Mouse (Mus musculus) CH12F3 (cell line): ENCODE data around the gene Cdc6.
"Not testable (repeated sequence)": the region's sequence is repeated elsewhere in the genome, so short reads cannot be mapped to it uniquely, and the experiment has no call there.

ENCODE experiments used
- in situ Hi-C: fragments of 300-500 bp; cut with MboI; formaldehyde crosslinking; loops from 2 replicates; pipeline ENCODE4 v1.14.3; 2020; ENCODE audit warnings: low sequenced_read_pairs

Gene Cdc6

GRCm38 (mm10) chr11:98930773-98931512 is 23.3 kb downstream of the Cdc6 start:
- in situ Hi-C loops: no loop called here

DNA sequence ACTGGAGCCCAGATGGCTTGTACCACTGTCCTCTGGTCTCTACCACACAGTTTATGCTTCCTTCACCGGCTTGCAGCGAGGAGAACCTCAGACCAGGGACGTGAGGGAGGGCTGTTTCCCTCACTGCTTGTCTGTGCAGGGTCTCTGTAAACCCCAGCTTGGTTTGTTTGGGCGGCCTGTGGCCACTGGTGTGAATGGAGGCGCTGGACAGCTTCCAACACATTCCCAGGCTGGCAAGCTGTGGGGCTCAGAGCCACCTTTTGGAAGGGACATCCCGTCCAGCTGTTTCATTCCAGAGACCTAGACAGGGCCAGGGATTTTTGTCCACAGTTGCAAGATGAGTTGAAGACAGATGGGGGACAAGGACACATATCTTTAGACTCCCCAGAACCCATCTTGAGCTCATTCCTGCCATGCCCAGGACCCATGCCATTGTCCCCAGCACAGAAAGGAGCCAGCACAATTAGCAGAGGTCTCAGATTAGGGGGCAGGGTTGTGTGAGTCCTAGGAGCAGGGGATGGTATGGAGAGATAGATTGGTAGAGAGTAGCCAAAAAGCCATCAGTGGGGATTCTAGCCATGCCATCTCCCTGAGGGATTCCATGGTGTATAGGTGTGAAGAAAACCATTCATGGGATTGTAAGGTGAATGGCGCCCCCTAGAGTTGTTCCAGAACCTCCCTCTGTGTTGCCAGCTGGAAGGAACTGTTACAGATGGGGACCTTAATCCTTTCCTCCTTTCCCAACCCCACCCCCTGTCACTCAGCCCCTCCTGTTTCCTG is 24.1 kb downstream of the Cdc6 start:
- in situ Hi-C loops: no loop called here

DNA sequence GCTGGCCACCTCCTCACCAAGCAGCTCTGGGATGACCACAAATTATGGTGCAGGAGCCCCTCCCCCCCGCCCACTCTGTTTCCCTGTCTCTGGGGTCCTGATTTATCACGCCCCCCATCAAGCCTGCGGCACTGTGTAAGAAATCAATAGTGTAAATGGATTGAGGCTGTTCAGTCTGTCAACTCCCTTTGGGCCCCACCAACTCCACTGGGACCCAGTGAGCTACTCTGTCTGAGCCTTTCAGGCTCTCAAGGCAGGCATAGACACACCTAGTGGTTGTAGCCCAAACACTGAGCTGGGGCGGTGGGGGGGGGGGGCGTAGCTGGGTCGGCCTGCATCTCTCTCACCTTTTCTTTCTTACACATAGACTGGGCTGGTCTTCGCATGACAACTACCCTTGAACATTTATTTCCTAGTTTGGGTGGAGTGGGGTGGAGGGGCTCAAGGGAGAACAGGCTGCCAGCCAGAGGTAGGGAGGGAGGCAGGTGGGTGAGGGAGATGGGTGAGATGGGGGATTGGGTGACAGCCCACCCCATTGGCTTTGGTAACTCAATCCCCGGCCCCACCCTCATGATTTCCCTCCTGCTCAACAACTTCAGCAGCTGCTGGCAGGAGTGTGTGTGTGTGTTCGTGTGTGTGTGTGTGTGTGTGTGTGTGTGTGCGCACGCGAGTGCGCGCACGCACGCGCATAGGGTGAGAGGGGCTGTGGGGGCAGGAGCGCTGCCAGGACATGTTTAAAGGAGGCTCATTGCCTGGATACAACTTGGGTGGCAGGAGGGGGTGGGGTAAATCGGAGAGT is 24.9 kb downstream of the Cdc6 start:
- in situ Hi-C loops: no loop called here

DNA sequence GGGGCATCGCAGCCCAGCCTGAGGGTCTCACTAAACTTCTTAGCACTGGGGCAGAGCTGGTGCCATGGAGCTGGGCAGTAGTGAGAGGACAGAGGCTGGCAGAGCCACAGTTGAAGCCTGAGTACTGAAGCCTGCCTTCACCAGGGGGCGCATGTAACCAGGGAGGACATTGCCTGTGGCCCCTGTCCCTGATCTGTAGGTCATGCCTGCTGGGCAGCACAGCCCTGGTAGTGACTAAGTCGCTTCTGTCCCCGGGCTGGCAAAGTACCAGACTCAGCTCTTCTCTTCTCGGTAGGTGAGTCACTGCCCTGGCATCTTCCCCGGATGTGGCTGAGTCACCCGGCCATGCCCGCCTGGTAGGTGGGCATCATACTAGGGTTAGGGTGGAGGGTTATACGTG is 25.6 kb downstream of the Cdc6 start:
- in situ Hi-C loops: no loop called here

DNA sequence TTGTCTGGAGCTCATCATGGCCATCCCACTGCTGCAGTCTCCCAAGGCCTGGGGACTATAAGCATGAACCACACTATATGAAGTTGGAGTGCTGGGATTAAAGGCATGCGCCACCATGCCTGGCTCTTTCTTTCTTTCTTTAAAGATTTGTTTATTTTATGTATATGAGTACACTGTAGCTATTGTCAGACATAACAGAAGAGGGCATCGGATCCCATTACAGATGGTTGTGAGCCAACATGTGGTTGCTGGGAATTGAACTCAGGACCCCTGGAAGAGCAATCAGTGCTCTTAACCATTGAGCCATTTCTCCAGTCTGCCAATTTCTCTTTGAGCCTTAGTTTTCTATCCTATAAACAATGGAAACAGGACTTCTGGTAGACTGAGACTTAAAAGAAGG is 26.2 kb downstream of the Cdc6 start:
- in situ Hi-C loops: not testable (repeated sequence)

DNA sequence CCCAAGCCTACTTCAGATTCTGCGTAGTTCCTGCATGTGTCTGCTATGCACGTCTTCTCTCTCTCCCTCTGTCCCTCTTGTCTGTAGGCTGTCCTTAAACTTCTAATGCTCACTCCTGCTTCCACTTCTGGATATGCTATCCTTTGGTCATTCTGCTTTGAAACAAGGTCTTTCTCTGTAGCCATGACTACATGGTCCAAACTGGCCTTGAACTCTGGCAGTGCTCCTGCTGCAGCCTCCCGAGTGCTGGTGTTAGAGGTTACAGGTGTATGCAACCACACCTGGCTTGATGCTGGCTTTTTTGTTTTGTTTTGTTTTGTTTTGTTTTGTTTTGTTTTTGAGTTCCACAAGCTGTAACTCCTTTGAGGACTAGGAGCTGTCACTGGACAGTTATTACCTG is 26.8 kb downstream of the Cdc6 start:
- in situ Hi-C loops: no loop called here

- in situ Hi-C loops: loop anchor here (5.0 kb wide), 1 partner anchor 37 kb away; no protein-coding TSS in a partner anchor
Measured at GRCm38 (mm10) chr11:98935123-98935522, 27.5 kb downstream of the Cdc6 start.

- in situ Hi-C loops: loop anchor here (5.0 kb wide), 1 partner anchor 36 kb away; no protein-coding TSS in a partner anchor
Measured at GRCm38 (mm10) chr11:98936170-98936569, 28.6 kb downstream of the Cdc6 start.

DNA sequence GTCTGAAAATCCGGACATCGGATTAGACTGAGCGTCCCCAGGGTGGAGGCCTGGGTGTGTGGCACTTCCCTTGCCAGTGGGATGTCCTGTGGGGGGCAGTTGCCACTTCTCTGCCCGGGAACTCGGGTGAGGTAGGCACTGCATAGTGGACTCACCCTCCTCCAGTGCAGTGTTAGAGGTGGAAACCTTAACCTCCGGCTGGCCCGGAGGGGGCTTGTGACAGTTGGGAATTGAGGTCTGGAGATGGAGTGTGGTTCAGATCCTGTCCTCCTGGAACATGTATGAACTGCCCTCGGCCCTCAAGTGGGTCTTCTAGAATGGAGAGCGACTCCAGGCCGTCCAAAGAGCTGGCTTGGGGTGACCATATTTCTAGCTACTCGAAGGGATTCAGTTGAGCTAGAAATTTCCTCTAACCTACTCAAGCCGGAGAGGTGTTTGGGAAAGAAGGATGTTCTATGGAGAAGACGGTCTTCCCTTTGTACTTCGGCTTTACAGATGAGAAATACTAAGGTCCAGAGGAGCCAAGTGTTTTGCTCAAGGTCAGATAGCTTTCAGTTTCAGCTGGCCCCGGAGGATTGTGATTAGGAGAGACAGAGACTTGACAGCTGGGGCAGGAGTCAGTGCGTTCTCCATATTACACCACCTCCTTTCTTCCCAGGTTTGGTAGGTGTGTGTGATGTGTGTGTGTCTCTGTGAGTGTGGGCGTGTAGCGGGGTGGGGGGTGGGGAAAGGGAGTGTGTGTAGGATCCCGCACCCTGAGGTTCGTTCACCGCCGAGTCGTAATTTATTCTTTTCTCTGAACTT is 29.2 kb downstream of the Cdc6 start:
- in situ Hi-C loops: loop anchor here (5.0 kb wide), 1 partner anchor 35 kb away; no protein-coding TSS in a partner anchor

GRCm38 (mm10) chr11:98937410-98937913 is 29.9 kb downstream of the Cdc6 start:
- in situ Hi-C loops: loop anchor here (5.0 kb wide), 1 partner anchor 35 kb away; no protein-coding TSS in a partner anchor

DNA sequence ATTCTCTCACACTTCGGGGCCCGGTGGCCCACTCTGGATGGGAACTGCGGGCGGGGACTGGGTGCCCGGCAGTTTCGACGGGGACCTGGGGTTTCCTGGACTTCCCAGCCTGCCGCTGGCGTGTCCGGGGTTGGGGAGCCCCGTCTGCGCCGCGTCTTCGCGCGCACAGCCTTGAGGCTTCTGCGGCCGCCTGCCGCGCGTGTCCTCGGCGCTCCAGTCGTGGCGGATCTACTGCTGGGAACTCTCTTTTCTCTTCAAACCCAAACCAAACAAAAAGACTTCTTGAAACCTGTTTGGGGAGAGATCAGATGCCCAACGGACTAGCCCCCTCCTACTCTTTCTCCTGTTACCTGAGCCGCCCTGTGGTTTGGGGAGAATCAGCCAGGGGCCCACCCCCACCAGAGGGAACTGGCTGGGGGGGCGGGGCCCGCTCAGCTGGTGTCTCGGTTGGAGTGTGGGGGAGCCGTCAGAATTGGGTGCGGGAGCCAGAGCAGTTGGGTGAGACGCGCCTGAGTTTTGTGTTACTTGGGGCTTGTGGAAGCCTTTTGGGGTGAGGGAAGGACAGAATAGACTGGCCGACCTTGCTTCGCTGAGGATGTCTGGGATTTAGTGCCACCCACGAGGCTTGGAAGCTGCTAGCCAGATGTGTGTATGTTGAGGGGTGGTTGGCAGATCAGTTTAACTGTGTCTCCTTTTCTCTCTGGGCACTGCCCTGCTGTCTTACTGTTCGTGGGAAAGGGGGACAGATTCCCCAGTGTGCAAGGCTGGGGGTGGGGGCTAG is 30.5 kb downstream of the Cdc6 start:
- in situ Hi-C loops: loop anchor here (5.0 kb wide), 1 partner anchor 34 kb away; no protein-coding TSS in a partner anchor

- in situ Hi-C loops: loop anchor here (5.0 kb wide), 1 partner anchor 34 kb away; no protein-coding TSS in a partner anchor
Measured at GRCm38 (mm10) chr11:98938701-98939083, 31.1 kb downstream of the Cdc6 start.

- in situ Hi-C loops: loop anchor here (5.0 kb wide), 1 partner anchor 33 kb away; no protein-coding TSS in a partner anchor
Measured at GRCm38 (mm10) chr11:98939084-98939952, 31.7 kb downstream of the Cdc6 start.

DNA sequence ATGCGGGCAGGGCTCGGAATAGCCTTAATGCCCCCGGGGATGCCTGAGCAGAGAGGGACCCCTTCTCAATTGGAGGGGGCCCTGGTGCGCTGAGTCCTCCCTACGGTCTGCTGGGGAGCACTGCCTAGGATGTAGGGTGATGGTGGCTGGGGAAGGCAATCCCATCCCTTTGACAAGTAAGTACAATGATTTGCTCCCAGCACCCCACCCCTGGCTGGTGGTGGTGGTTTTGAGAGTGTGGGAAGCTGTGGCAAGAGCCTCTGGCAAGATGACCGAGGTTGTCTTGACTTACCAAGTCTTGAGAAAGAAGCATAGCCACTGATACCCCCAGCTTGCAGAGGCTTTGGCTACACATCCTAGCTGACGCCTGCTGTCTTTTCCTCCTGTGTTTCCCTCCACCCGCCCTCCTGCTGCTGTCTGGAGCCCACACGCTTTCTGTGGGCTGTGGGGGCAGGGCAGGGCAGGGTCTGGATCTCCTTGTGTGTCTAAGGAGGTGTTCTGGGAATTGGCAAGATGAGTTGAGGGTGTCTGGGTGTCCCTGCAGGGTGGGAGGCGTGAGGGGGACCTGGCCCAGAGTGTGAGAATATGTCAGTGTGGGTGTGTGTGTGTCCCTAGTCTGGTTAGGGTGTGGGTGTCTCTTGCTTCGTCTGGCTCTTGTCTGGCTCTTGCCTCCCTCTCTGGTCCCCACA is 32.5 kb downstream of the Cdc6 start:
- in situ Hi-C loops: loop anchor here (5.0 kb wide), 1 partner anchor 32 kb away; no protein-coding TSS in a partner anchor

- in situ Hi-C loops: no loop called here
Measured at GRCm38 (mm10) chr11:98940776-98941175, 33.2 kb downstream of the Cdc6 start.

- in situ Hi-C loops: no loop called here
Measured at GRCm38 (mm10) chr11:98941341-98941825, 33.8 kb downstream of the Cdc6 start.

DNA sequence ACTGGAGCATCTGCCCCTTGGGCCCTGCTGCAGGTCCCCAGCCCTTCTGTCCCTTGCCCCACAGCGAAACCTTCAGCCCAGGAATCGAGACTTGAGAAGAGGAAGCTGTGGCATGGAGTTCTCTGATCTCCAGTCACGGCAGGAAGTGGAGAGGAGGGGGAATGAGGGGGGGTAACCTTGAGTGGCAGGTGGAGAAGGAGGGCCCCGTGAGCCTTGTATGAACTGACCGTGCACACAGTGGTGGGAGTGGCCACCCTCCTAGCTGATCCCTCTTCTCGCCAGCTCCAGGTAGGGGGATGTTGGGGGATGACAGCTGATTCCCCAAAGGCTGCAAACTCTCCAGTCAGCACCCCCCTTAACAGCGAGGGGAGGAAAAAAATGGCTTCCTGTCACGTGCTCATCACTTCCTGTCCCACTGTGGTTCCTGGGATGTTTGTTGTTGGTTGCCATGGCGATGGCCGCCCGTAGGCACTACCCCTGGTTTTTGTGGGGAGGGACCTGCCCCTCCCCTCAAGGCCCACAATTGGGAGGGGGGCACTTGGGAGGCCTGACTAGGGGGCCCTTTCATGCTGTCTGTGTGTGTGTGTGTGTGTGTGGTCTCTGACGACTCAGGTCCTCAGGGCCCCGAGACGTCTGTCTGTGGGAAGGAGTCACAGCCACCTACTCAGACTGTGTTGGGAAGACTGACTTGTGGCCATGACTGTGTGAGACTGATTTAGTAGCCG is 34.4 kb downstream of the Cdc6 start:
- in situ Hi-C loops: no loop called here
